Mouse (Mus musculus) neural tube, embryonic 10.5 days (tissue): ENCODE measurements around the gene Fcgrt.
"Not testable (repeated sequence)": the region's sequence is repeated elsewhere in the genome, so short reads cannot be mapped to it uniquely, and the experiment has no call there.

Source experiments
- DNase-seq: peaks from one replicate; pipeline ENCODE4 v3.0.0-alpha.2; 2017; ENCODE audit warnings: low spot score; ENCODE audit errors: extremely low spot score

The Fcgrt gene

DNA sequence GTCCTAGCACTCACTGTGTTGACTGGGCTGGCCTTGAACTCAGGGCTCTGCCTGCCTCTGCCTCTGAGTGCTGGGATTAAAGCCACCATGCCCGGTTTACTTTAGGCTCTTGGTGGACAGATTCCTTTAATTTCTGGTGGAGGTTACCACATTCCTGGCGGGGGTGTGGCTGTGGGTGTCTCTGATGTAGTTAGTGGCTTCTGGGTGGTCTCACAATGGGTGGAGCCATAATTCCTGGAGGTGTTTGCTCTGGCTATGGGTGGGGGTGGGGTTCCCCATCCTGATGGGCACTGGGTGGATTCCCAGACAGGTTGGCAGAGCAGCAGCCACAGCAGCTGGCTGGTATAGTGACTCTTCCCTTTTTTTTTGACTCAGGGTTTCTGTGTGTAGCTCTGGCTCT lies 8.3 kb upstream of the Fcgrt start:
- DNase-seq: no peak

GRCm38 (mm10) chr7:45110089-45110488 lies 6.4 kb upstream of the Fcgrt start:
- DNase-seq: not testable (repeated sequence)

DNA sequence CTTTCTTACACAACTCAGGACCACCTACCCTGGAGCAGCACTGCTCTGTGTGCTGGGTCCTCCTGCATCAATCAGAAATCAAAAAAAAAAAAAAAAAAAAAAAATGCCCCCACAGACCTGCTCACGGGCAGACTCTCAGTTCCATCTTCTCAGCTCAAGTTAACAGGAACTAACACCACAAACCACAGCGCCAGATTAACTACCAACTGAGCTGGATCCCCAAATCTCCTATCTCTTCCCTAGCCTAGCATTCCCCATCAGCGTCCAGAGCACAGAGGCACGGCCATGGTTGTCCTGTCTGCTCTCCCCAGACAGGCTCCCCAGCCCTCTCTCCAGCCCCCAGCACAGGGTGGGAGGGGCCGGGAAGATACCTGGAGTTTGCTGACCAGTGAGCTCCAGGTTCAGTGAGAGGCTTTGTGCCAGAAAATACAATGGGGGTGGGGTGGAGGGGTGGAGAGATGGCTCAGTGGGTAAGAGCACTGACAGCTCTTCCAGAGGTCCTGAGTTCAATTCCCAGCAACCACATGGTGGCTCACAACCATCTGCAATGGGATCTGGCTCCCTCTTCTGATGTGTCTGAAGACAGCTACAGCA lies 3.5 kb upstream of the Fcgrt start:
- DNase-seq: no peak

DNA sequence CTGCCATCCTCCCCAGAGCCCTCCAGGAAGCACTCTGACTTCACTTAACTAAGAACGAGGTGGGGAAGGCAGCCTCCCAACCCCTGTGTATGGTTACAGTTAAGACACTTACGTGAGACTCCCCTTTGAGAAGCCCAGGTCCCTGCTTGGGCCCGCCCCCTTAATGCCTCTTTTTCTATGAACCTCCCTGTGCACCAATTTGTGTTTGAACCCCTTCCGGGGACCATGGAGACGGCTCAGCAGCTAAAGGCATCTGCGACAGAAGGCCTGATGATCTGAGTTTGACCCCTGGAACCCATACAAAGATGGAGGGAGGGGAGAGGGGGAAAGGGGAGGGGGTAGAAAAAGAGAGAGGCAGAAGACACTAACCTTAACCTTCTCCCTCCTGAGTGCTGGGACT lies 2.8 kb upstream of the Fcgrt start:
- DNase-seq: peak; percentile 44

DNA sequence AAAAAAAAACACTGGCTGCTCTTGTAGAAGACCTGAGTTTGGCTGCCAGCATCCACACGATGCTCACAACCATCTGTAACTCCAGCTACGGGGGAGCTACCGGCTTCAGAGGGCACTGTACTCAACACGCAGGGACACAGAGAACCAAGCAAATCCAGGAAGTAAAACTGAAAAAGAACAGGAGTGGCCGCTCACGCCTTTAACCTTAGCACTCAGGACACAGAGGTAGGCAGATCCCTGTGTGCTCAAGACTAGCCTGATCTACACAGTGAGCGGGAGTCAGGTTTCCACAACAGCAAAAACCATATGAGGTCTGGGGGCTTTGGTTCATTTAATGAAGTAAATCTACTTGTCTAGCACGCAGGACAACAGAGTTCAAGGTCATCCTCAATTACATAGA lies 1.8 kb upstream of the Fcgrt start:
- DNase-seq: no peak

DNA sequence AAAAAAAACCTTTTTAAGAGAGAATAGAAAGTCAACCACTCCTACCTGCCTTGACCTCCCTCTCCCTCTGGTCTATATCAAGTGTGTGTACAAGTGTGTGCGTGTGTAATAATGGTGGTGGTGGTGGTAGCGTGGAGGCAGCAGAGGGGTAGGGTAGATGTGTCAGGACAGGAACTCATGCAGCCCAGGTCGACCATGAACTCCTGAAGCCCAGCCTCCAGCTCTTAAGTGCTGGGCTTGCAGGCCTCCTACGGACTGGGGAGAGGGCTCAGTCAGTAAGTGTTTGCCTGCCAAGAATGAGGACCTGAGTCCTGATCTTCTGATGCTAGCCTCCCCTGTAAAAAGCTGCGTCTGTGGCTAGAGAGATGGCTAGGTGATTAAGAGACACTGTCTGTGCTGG lies 1.3 kb upstream of the Fcgrt start:
- DNase-seq: no peak

DNA sequence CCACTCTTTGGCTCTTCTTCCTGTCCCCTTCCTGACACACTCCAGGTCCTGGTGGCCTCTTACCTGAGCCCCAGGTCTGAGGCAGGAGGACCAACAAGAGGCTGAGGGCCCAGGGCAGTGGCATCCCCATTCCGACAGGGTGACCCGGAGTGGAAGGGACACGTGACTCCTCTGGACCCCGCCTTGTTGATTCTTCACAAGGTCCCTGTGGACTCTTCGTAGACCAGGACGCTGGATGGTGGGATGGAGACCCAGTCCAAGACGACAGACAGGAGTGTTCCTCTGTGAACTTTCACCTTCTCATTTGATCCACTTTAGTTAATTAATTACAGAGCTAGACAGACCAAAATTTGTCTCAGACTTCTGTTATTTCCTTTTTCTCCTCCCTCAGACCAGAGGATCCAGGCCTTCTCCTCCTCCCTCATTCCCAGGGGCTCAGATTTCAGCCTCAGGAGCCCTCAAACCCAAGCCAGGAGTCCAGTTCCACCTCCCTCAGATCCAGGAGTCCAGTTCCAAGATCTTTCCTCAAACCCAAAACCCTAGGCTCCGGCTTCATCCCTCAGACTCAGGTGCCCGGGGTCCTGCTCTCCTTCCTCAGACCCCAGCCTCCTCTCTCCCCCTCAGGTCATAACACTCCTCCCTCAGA lies 588 bp downstream of the Fcgrt start:
- DNase-seq: no peak

DNA sequence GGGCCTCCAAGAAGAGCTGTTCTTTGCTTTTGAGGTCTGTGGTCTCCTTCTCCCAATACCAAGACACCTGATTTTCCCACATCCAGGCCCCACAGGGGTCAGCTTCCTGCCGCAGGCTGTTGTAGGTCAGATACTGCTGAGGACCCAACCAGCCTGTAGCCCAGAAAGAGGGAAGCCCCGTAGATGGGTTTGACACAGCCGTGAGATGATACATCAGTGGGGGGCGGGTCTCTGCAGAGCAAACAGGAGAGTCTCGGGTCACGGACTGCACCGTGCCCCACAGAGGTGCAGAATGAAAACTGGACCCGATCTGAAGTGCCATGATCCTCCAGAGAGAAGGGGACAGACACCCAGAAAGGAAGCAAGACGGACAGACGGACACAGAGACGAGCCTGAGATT lies 1.2 kb downstream of the Fcgrt start:
- no peak for DNase-seq

DNA sequence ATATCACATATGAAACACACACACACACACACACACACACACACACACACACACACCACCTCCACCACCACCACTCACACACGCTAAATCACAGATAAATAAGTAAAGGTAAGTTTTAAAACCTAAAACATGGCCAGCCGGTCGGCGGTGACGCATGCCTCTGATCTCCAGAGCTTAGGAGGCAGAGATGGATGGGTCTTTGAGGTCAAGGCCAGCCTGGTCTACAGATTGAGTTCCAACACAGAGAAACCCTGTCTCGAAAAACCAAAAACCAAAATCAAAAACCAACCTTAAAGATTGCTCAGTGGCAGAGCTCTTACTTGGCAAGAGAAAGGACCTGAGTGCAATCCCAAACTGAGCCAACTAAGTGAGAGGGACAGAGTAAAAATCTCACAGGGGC lies 3.6 kb downstream of the Fcgrt start:
- no peak for DNase-seq

DNA sequence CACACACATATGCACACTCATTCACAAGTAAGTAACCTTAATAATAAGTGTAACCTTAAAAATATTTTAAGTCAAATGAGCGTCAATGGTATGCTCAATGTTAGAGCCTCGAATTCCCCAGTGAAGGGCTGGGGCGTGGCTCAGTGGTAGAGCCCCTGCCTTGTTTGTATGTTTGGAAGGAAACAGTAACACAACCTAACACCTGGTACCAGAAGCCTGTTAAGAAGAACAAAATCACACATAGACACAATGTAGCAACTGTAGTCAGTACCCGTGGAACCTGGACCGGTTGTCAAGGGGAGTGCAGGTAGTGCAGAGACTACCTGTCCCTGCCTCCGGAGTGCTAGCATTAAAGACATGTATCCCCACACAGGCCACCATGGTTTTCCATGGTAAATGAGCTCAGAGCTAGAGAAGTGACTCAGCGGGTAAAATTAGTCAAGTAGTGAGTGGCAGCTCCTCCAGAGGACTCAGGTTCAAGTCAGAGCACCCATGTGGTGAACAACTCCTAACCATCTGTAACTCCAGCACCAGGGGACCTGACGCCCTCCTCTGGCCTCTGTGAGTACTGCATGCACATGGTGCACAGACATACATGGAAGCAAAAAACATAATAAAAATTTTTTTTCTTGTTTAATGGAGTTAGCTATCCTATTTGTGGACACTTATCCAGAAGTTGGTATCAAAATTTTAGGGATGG lies 5.0 kb downstream of the Fcgrt start:
- no peak for DNase-seq

GRCm38 (mm10) chr7:45097479-45097878 lies 6.2 kb downstream of the Fcgrt start:
- DNase-seq: no peak

GRCm38 (mm10) chr7:45095965-45096364 lies 7.7 kb downstream of the Fcgrt start:
- not testable (repeated sequence) for DNase-seq

DNA sequence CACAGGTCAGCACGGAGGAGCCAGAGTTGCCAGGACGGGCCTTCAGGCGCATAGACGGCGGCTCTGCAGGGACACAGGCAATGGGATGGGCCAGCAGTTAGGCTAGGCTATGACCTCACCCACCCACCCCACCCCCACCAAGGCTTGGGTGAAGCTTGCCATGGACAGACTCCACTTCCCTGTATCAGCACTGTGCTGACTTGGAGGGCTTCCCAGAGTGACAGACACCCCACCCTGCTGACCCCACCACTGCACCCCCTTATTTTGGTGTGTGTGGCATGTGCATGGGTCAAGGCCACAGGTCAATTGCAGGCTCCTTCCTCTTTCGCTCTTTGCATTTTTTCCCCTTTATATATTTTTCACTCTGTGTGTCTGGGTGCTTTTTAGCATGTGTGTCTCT lies 8.3 kb downstream of the Fcgrt start:
- no peak for DNase-seq

DNA sequence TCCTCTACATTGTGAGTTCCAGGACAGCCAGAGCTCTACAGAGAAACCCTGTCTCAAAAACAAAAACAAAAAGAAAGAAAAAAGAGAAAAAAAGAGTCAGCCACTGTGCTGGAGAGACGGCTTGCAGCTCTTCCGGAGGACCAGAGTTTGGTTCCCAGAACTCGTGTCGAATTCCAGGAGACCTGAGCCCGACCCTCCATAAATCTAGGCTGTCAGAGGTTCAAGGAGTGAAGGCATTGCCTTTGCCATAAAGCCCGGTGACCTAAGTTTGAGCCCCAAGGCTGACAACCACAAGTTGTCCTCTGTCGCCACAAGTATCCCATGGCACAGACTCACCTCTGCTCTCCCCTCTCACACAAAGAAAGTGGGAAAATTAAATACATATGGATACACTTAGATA lies 9.5 kb downstream of the Fcgrt start:
- no peak for DNase-seq

- no peak for DNase-seq
Measured at GRCm38 (mm10) chr7:45093516-45093905, 10.1 kb downstream of the Fcgrt start.

DNA sequence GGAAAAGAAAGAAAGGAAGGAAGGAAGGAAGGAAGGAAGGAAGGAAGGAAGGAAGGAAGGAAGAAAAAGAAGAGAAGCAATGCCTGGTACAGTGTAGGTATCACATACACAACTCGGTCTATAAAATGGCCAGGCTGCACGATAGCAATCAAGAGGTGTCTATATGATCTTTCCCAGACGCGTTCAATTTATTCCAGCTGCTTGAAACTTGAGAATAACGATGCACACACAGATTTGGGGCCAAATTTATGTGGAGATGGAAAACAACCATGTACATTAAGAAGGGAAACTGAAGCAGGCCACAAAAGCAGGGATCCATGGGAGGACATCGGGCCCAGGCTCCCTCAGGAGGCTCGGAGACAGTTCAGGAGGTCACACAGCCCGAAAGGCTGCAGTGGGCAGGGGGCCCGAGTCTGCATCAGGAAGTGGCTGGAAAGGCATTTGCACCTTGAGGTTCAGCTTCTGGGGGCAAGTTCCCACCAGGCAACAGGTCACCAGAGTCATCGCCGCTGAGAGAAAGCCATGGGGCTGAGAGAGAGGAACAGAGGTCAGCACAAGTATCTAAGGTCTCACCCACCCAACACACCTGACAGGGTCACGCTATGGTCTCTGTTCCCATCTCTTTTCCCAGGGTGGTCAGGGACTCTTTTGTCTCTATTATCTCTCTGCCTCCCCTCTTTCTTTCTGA lies 10.7 kb downstream of the Fcgrt start:
- no peak for DNase-seq

- DNase-seq: peak; percentile 90
Measured at GRCm38 (mm10) chr7:45092048-45092447, 11.6 kb downstream of the Fcgrt start, which contains the start of gene Rcn3. Rcn3 (minus strand) TSS chr7:45092221.

- peak; percentile 54 for DNase-seq
Measured at GRCm38 (mm10) chr7:45091001-45091990, 12.4 kb downstream of the Fcgrt start.

- no peak for DNase-seq
Measured at GRCm38 (mm10) chr7:45090251-45090977, 13.2 kb downstream of the Fcgrt start.

- DNase-seq: no peak
Measured at GRCm38 (mm10) chr7:45088597-45088996, 15.1 kb downstream of the Fcgrt start.
